Mouse (Mus musculus) kidney, adult 9 months (tissue): ENCODE results near the gene Ddc.

ENCODE experiments used
- DNase-seq: peaks from one replicate; pipeline ENCODE4 v3.0.0; 2022

The Ddc gene

DNA sequence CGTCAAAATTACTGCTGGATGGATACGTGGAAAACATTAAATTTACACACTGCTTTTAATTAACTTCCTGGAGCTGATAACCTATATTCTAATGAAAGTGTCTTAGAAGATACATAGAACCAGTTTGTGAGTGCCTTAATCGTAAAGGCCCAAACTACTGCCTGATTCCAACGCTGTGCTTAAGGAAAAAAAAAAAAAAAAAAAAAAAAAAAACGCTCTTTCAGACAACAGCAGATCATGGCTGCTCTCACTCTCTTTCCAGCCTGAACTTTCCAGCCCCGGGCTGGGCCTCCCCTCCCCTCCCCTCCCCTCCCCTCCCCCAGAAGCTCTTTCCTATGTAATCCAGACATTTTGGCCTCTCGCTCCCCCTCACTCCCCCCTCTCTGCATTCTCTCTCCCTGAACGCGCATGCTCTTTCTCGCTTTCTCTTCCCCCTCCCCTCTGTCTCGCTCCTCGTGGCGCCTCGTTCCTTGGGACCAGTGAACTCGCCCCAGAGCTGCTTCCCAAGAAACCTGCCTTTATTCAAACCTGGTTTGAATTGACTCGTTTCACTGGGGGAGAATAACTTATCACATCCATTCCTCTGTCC is 76.5 kb downstream of the Ddc start:
- DNase-seq, result no peak

- DNase-seq, result no peak
Measured at GRCm38 (mm10) chr11:11820737-11821136, 77.2 kb downstream of the Ddc start.

DNA sequence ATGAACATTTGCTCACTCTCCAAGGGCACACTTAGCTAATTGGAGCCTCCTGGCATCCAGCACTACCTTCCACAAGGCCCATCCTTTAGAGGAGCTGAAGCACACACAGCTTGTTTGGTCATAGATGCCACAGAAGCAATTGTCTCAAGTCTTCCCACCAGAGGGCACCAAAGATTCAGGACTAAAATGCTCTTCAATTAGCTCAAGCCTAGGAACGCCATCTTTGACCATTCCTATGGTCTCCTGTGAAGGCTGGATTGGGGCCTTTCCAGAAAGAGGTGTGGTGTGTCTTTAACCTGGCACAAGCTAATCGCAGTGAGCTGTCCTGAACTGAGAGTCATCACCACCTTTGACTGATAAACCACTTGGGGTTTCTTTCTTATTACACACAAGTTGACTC is 77.7 kb downstream of the Ddc start:
- peak; percentile 90 for DNase-seq

GRCm38 (mm10) chr11:11819206-11819605 is 78.7 kb downstream of the Ddc start:
- DNase-seq, result no peak

- no peak for DNase-seq
Measured at GRCm38 (mm10) chr11:11818797-11819196, 79.1 kb downstream of the Ddc start.

- DNase-seq, result no peak
Measured at GRCm38 (mm10) chr11:11815737-11816136, 82.2 kb downstream of the Ddc start.

- peak; percentile 80 for DNase-seq
Measured at GRCm38 (mm10) chr11:11811906-11812480, 86.0 kb downstream of the Ddc start.

DNA sequence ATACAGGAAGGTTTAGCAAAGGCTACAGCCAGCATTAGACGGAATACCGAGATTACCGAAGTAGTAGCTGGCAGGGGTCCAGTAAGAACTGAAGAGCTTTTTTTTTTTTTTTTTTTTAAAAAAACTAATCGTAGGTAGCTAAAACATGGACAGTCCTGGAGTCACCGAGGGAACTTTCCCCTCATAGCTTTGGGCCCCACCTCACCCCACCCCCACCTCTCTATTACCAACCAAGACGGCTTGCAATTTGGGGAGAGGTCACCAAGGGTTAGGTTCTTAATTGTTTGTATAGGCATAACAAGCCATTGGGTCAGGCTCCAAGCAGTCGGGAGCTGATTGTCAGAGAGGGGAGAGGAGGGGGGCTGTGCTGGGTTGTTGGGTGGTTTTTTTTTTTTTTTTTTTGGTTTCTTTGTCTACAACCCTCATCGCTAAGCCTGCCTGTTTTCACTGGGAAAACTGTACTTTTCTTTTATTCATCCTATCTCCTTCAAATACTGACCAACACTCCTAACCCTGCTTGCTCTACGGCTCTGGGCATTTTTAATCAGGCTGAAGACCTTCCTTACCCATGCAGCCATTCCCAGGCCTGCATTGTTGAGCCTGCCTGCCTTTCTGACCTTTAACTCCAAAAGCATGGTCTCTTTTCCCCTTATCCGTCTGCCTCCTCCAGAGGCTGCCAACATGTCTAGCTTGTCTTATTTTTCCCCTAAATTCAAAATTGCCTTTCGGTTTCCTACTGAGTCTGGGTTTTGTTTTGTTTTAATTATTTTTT is 88.4 kb downstream of the Ddc start:
- no peak for DNase-seq

DNA sequence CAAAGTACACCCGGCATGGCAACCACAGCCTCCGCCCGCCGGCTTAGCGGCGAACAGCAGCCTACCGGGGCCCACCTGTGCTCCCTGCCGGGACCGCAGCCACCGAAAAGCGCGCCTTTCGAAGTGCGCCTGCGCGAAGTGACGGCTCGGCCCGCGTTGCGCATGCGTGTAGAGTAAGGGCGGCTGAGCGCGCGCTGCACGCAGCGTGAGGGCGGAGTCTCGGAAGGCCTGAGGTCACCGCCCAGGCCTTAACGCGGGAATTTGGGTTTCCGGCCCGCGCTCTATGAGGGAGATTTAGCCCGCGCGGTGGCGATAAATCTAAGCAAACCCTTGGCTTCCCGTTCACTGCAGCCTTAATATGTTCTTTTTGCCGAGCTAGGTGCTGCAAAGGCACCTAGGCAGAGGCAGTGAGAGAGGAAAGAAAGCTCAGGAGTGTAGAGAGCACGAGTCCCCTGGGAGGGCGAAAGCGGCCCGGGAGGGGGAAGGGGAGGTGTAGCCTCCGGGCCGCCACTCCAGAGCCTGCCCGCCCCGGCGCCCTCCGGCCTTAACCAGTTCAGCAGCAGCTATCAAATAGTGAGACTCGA is 89.0 kb downstream of the Ddc start, which contains the start of gene Fignl1:
Gene Fignl1, minus strand, starts transcription at position 143 of the 584 bp plus-strand sequence.
- DNase-seq, result peak; percentile 95

GRCm38 (mm10) chr11:11808035-11808819 is 89.7 kb downstream of the Ddc start:
- no peak for DNase-seq

GRCm38 (mm10) chr11:11805951-11806350 is 92.0 kb downstream of the Ddc start:
- no peak for DNase-seq

DNA sequence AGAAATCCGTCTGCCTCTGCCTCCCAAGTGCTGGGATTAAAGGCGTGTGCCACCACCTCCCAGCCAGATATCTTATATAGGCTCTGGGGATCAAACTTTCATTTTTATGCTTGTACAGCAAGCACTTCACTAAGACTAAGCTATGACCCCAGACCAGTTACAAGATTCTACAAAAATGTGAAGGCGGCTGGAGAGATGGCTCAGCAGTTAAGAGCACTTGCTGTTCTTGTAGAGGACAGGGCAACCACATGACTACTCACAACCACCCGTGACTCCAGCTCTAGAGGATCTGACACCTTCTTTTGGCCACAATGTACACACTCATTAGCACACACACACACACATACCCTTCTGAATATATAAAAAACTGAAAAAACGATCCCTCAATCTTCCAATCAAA is 93.5 kb downstream of the Ddc start:
- DNase-seq, result no peak

- DNase-seq, result no peak
Measured at GRCm38 (mm10) chr11:11801067-11801466, 96.9 kb downstream of the Ddc start.

DNA sequence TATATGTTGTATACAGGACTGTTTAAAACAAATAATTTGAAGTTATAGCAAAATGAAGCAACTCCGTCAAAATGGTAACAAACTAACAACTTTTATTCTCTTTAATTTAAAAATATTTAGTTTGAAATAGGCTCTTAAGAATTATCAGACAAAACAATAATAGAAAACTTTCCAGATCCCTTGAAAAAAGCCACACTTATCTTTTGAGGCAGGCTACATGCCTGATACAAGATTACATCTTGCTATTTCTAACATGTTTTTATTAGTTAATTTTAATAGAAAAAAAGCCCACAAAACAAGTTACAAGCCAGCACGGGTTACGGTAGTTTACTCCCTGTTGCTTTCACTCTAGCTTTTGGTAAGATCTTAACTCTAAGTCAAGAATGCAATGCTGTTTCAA is 97.6 kb downstream of the Ddc start:
- no peak for DNase-seq

DNA sequence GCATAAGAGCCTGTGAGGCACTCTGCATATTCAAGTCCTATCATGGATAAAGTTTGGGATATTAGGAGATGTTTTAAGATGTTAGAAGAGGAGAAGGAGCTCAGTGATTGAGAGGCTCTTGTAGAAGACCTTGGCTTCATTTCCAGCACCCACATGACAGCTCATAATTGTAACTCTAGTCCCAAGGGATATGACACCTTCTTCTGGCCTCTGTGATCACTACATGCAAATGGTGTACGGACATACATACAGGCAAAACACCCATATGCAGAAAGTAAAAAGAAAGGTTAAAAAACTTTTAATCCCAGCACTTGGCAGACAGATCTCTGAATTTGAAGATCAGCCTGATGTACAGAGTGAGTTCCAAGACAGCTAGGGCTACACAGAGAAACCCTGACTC is 99.3 kb downstream of the Ddc start:
- no peak for DNase-seq

GRCm38 (mm10) chr11:11794626-11795025 is 103.3 kb downstream of the Ddc start:
- DNase-seq, result no peak

DNA sequence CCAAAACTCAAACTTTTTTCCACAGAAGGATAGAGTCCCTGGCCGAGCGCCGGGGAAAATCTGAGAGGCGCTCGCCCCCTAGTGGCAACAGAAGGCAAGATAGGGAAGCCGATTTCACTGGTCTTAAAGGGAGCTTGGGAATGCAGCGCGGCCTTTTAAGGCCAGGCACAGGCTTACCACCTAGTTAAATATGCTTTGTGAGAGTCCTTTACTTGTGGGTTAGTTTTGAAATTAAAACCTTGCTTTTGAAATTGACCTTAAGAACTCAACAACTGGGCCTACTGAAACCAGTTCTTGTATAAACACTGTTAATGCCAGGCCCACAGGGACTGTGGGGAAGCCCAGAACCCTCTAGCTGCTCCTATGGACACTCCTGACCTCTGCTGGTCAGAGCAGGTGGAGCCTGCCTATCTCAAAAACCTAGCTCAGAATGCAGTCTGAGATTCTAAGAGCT is 109.4 kb downstream of the Ddc start:
- peak; percentile 84 for DNase-seq

DNA sequence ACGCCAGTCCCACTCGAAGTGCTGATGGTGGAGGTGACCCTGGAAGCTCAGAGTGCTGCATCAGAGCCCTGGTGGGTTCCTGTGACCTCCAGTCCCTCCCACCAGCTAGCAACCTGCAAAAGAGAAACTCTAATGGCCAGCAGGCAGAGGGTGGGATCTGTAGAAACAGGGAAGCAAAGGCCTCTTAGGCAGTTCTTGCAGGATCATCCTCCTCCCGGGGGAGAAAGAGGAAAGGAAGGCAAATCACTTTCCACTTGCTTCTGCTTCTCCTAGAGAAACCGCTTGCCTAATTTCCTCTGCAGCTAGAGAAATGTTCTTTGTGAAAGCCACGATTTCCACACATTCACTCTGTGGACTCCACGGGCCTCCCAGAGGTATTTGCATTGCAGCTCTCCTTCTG is 112.5 kb downstream of the Ddc start:
- DNase-seq, result no peak

DNA sequence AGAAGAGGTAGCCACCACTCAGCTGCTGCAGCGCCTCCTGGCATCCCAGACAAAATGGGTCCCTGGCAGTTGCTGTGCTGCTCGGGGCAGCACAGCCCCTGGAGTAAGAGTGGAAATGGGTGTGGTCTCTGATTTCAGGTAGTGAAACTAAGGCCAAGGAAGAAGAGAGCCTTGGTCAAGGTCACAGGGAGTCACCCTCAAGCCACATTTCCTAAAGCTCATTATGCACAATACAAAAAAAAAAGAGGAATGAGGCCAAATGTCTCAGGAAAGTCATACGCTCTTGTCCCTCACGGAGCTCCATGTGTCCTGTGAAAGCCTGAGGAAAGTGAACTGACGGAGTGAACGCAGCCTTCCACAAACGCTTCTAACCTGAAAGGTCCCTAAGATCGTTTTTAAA is 116.2 kb downstream of the Ddc start:
- no peak for DNase-seq

DNA sequence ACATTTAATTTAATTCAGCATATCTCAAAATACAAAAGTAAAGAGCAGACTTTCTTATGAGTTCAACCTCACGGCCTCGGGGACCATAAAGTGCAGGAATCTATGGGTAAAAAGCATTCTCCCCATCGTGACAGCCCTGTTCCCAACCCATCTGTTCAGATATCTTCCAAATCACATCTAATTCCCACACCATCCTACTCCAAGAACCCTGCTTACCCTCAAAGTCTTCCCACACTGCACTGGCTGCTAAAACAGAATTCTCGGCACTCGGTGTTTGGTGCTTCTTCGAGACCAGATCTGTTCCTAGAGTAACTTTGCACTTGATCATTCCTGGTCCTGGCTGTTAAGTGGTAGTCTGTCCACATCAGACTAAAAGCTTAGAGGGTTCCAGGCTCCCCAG is 119.6 kb downstream of the Ddc start:
- DNase-seq, result no peak

- DNase-seq, result no peak
Measured at GRCm38 (mm10) chr11:11777796-11778195, 120.1 kb downstream of the Ddc start.

- no peak for DNase-seq
Measured at GRCm38 (mm10) chr11:11777246-11777645, 120.7 kb downstream of the Ddc start.

GRCm38 (mm10) chr11:11776822-11777174 is 121.1 kb downstream of the Ddc start:
- no peak for DNase-seq
